Mouse (Mus musculus): ENCODE data around the gene Hmcn2.

The Hmcn2 gene

GRCm38 (mm10) chr2:31469931-31470682 is 155.9 kb downstream of the Hmcn2 start, which contains the start of gene Ass1:
TSS of gene Ass1 (plus strand) at chr2:31470207.
- no peak for TF ChIP-seq GATA4 (IDR thresholded peaks at IDR 0.05; ENCODE audit: insufficient replicate concordance, low read length)

- TF ChIP-seq GATA4 (IDR thresholded peaks at IDR 0.05; ENCODE audit: insufficient replicate concordance, low read length): no peak
Observed at GRCm38 (mm10) chr2:31470683-31471385, 156.6 kb downstream of the Hmcn2 start.

GRCm38 (mm10) chr2:31471611-31472010 is 157.4 kb downstream of the Hmcn2 start:
- TF ChIP-seq GATA4 (IDR thresholded peaks at IDR 0.05; ENCODE audit: insufficient replicate concordance, low read length): no peak

DNA sequence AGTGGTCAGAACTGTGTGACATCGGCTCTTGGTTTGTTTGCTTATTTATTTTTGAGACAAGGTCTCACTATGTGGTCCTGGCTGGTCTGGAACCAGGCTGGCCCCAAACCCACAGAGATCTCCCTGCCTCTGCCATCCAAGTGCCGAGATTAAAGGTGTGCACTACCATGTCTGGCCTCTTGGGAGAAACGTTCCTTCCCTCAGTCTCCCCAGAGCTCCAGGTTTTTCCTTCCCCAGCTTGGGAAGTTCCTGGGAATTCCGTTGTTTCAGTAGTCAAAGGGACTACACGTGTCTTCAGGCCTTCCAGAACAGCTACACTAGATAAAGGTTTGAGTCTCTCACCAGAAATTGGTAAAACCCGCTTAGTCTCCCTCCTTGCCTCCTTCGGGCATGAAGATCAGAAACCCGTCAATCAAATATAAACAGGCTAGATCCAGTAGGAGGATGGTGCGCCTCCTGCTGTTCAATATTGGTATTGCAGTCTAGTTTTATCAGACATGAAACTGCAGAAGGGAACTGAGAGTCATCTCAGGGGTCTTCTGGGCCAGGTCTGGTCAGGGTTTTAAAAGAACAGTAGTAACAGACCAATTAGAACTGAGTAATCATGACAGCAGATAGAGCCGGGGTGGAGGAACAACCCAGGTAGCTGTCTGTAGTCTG is 158.3 kb downstream of the Hmcn2 start:
- no peak for TF ChIP-seq GATA4 (IDR thresholded peaks at IDR 0.05; ENCODE audit: insufficient replicate concordance, low read length)

GRCm38 (mm10) chr2:31473941-31474340 is 159.7 kb downstream of the Hmcn2 start:
- TF ChIP-seq GATA4 (IDR thresholded peaks at IDR 0.05; ENCODE audit: insufficient replicate concordance, low read length): no peak

DNA sequence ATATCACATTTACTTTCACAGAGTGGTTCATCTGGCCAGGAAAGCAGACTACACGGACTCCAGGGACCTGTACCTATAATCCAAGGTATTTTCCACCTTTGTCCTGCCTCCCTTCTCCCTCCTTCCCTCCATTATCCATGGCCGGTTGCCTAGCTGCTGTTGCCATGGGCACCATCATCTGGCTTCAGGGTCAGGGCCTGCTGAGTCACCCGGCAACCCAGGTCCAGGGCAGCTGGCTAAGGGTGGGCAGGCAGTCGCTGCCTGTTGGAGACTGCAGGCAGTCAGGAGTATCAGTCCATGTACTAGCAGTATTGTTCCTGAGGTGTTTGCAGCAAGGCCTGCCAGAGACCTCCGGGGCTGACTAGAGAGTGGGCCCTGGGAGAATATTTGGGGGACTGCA is 160.5 kb downstream of the Hmcn2 start:
- no peak for TF ChIP-seq GATA4 (IDR thresholded peaks at IDR 0.05; ENCODE audit: insufficient replicate concordance, low read length)

GRCm38 (mm10) chr2:31476107-31476820 is 162.0 kb downstream of the Hmcn2 start:
- no peak for TF ChIP-seq GATA4 (IDR thresholded peaks at IDR 0.05; ENCODE audit: insufficient replicate concordance, low read length)

DNA sequence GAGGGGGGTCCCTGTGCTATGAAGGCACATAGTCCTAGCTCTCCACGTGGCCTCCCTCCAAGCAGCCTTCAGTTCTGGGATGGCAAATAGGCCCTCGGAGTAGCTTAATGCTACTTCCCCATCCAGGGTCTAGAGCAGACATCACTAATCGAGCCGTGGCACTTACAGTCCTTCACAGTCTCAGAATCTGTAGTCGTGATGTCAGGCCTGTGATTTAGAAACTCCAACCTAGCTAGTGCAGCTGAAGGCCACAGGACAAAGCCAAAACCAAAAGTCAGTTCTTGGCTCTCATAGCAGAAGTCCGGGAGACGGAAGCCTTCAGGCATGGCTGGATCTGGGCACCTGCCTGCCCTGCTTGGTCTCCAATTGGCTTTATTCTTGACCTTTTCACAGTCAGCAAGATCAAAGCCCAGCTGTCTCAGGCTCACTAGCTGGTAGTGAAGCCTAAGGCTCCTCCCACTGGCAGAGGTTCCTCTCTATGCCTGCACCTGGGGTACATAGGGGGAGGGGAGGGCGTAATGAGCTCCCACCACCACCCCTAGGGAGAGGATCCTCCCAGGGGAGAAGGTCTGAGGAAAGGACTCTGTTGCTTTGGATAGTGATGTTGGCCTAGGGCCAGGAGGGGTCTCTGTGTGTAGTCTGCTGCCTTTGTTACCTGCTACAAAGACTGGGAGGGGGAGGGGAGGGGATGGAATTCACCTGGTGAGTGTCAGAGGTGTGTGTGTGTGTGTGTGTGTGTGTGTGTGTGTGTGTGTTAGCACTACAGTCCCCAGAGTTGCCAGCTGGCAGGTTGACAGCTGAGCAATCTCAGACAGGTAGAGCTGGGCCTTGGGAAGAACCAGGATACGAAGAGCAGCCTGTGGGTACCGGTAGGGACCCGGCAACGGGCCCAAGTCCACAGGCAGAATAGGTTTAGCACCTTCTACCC is 163.3 kb downstream of the Hmcn2 start:
- TF ChIP-seq GATA4 (IDR thresholded peaks at IDR 0.05; ENCODE audit: insufficient replicate concordance, low read length): no peak

- TF ChIP-seq GATA4 (IDR thresholded peaks at IDR 0.05; ENCODE audit: insufficient replicate concordance, low read length): no peak
Observed at GRCm38 (mm10) chr2:31482914-31483575, 168.8 kb downstream of the Hmcn2 start.

GRCm38 (mm10) chr2:31484187-31484586 is 170.0 kb downstream of the Hmcn2 start:
- TF ChIP-seq GATA4 (IDR thresholded peaks at IDR 0.05; ENCODE audit: insufficient replicate concordance, low read length): no peak

DNA sequence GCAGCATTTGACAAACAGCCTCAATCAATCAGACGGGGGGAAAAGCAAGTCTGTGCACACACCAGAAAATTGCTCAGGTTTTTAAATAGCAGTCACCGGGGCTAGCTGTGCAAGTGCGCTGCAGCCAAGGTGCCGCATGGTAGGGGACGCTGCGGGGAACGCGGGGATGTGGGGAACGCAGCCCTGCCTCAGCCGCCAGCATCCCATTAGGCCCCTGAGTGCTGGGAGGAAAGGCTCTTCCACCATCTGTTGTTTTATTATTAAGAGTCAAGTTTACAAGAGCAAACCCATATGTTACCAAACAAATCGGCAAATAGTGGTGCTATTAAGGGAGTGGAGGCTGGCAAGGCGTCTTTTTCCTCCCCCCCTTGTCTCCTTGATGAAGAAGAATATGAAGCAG is 175.0 kb downstream of the Hmcn2 start:
- TF ChIP-seq GATA4 (IDR thresholded peaks at IDR 0.05; ENCODE audit: insufficient replicate concordance, low read length): no peak

DNA sequence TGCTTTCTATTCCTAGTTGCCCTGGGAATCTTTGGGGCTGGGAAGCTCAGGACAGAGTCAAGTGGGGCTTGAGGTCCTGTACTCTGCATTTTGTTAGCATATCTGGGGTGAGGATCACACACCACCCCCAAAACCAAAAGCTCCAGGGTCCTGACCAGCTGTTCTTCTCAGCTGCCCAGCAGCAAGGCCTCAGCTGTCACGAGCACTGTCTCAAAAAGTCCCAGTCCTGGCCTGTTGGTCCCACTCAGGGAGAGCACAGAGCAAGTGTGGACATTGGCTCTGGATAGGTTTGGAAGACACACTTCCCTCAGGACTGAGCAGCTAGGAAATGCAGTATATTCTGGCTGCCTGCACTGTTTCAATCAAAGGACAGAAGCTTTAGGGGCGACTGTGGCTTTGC is 176.3 kb downstream of the Hmcn2 start:
- no peak for TF ChIP-seq GATA4 (IDR thresholded peaks at IDR 0.05; ENCODE audit: insufficient replicate concordance, low read length)

DNA sequence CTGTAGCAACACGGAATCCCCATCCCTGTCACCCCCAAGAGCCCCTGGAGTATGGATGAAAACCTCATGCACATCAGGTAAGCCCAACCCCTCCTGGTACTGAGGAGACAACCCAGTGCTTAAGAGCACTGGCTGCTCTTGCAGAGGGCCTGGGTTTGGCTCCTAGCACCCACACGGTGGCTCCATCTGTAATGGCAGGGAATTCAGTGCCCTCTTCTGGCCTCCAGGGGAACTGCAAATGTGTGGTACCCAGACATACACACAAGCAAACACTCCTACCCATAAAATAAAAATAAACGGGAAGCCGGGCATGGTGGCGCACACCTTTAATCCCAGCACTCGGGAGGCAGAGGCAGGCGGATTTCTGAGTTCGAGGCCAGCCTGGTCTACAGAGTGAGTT is 178.1 kb downstream of the Hmcn2 start:
- TF ChIP-seq GATA4 (IDR thresholded peaks at IDR 0.05; ENCODE audit: insufficient replicate concordance, low read length): no peak

- no peak for TF ChIP-seq GATA4 (IDR thresholded peaks at IDR 0.05; ENCODE audit: insufficient replicate concordance, low read length)
Observed at GRCm38 (mm10) chr2:31493243-31493642, 179.0 kb downstream of the Hmcn2 start.

Data from liver, adult (tissue).